15 mouse cellular contexts compared by ENCODE assay signal in the genomic region with DNA sequence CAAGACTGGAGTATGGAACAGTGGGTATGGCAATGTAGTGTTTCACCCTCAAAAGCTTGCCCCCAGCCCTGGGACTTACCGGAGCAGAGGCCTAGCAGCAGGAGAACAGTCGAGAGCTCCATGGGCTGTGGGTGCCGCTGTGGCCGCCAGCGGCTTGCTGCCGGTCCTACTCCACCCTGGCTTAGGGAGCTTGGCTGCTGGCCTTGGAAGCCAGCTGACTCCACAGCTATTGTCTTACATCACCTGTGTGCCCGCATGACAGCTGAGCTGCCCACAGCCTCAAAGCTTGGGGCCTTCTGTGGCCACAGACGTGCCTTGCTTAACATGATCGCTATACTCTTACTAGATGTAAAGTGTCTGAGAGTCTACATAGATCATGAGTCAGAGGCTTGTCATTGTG. TPM values are rescaled to one million over a fixed set of nuclear protein-coding genes. Genes with fewer than 3 reads are reported as not detected.
"Had no signal": no experiment of that assay in that cellular context is flagged by ENCODE, and none has a peak within 500 bp of the region (broad histone marks: within the 10 kb centered on the region; RNA-seq: fewer than 3 reads in every experiment).

Gene Chrna1 (minus strand): TSS at position 173 of the 400 bp plus-strand sequence.

- H3K36me3 ChIP-seq: kidney, embryonic 15.5 days; midbrain, embryonic 13.5 days; neural tube, embryonic 12.5 days had no signal

- H3K4me2 ChIP-seq: kidney, embryonic 15.5 days; midbrain, embryonic 13.5 days; neural tube, embryonic 12.5 days had no signal

- H3K9me3 ChIP-seq: kidney, embryonic 15.5 days; midbrain, embryonic 13.5 days; neural tube, embryonic 12.5 days had no signal

- H3K27me3 ChIP-seq: kidney, embryonic 15.5 days; neural tube, embryonic 12.5 days had no signal

- ATAC-seq: midbrain, embryonic 13.5 days had no signal

- H3K27ac ChIP-seq: kidney, embryonic 15.5 days; liver, embryonic 14.5 days; midbrain, embryonic 13.5 days; neural tube, embryonic 12.5 days; stomach, postnatal 0 days had no signal

- DNase-seq: kidney, adult 2 months; kidney, postnatal 25 days; layer of hippocampus, adult 9-11 months; lung, adult 18-20 months; lung, postnatal 36 days; right cerebral cortex, postnatal 25 days; thymus, postnatal 4 days had no signal

- H3K9ac ChIP-seq: kidney, embryonic 15.5 days; liver, embryonic 14.5 days; midbrain, embryonic 13.5 days; neural tube, embryonic 12.5 days had no signal

- H3K4me3 ChIP-seq: kidney, embryonic 15.5 days; midbrain, embryonic 13.5 days; neural tube, embryonic 12.5 days had no signal

RNA-seq across cellular contexts. Expression of gene Chrna1, which starts in this region (rescaled TPM):
- total RNA-seq: liver, adult 2 months; neutrophil, adult 5-6 weeks had no signal
- polyA plus RNA-seq: kidney, adult 2 months; liver, adult 2 months; small intestine, adult 2 months had no signal
